Mouse (Mus musculus) subcutaneous adipose tissue, adult 2 months (tissue): ENCODE data around the gene Gm21921. TPM values are rescaled to one million over a fixed set of nuclear protein-coding genes. Genes with fewer than 3 reads are reported as not detected.

Experiments
- polyA plus RNA-seq: library from polyadenylated mRNA; depleted of rRNA; stranded (reverse); fragments of >200 nt; gene quantifications from 2 replicates; pipeline ENCODE4 v1.2.3, GENCODE M21; 2012; ENCODE audit warnings: low replicate concordance; rRNA removed

The Gm21921 gene
- polyA plus RNA-seq, result not detected in 2 replicates

GRCm38 (mm10) chrY:24796143-24796542, at the start of gene Gm21921:
Gene Gm21921 (minus strand): TSS chrY:24796243.

